In the genomic region with DNA sequence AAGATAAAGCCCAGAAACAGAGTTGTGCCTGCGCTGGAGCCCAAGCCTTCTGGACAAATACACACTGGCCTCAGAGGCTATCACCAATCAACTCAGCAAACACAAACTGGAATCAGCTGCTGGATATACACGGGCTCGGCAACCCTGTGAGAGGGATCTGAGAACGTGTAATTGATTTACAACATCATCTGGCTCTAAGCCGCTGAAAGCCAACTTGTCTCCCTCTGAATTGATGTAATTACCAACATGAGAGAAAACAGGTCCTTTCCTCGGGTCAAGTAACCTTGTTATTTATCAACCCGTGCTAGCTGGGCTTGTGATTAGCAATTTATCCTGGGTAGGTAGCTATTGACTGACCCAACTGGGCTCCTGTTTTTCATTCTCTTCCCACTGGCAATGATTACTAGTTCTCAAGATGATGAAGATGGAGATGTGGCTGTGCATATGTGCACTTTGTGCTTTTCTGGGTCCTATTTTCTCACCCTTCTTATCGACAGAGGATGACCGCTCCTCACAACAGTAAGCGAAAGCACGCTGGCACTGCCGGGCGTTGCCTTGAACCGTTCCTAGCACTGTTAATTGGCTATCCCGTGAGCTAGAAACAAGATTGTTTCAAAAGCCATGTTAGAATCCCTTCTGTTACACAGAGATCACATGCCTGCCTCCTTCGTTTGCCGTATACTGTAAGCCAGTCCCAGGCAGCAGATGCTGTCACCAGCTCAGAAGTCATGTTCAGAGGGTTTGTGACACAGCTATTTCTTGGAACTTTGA, we compare ENCODE assay signal across 13 mouse cellular contexts.
A peak's percentile ranks its signal among the peaks of the same experiment; 100 is the strongest.
DNase-seq lines count a peak whose midpoint lies in the region; ATAC-seq lines count a peak whose summit lies in the region.
"Had no signal": no experiment of that assay in that cellular context is flagged by ENCODE, and none has a peak within 500 bp of the region (broad histone marks: within the 10 kb centered on the region; RNA-seq: fewer than 3 reads in every experiment).

No protein-coding gene starts in this region.

- H3K9ac ChIP-seq in hindbrain, embryonic 16.5 days (ENCODE audit: low read depth, low read length), result no peak overlapping the region
- no peak overlapping the region for H3K9ac ChIP-seq in hindbrain, embryonic 14.5 days
- H3K9ac ChIP-seq in intestine, embryonic 15.5 days, result no peak overlapping the region
- H3K9ac ChIP-seq: heart, embryonic 12.5 days had no signal

- H3K9me3 ChIP-seq in hindbrain, embryonic 16.5 days (ENCODE audit: control insufficient read depth, low read length), result no peaks in the 10 kb centered on the region
- no peaks in the 10 kb centered on the region for H3K9me3 ChIP-seq in hindbrain, embryonic 14.5 days (ENCODE audit: control insufficient read depth, low read length)
- no peaks in the 10 kb centered on the region for H3K9me3 ChIP-seq in intestine, embryonic 15.5 days
- H3K9me3 ChIP-seq in limb, embryonic 10.5 days (replicated peaks), result no peaks in the 10 kb centered on the region
- H3K9me3 ChIP-seq: G1E; heart, embryonic 12.5 days had no signal

- no peaks in the 10 kb centered on the region for H3K27me3 ChIP-seq in hindbrain, embryonic 16.5 days (replicated peaks; ENCODE audit: control insufficient read depth, insufficient read depth, low read length)
- no peaks in the 10 kb centered on the region for H3K27me3 ChIP-seq in hindbrain, embryonic 14.5 days (ENCODE audit: control insufficient read depth, insufficient read depth, low read length)
- no peaks in the 10 kb centered on the region for H3K27me3 ChIP-seq in intestine, embryonic 15.5 days (replicated peaks)
- peaks cover 82% of the 10 kb centered on the region for H3K27me3 ChIP-seq in limb, embryonic 10.5 days (ENCODE audit: low read depth, poor library complexity, severe bottlenecking)

- DNase-seq in hindbrain, embryonic 14.5 days (ENCODE audit: low spot score), result no peak
- peak; percentile 66 for DNase-seq in limb, embryonic 10.5 days (ENCODE audit: low spot score)
- peak; percentile 18 for DNase-seq in yolk sac, embryonic 10.5 days (ENCODE audit: low spot score)
- DNase-seq in ovary, adult 18-20 months (ENCODE audit: low spot score), result no peak
- DNase-seq: right cerebral cortex, adult 18-20 months; thymus, adult 2 months had no signal

- no peak overlapping the region for H3K4me2 ChIP-seq in hindbrain, embryonic 16.5 days (ENCODE audit: low read length)
- H3K4me2 ChIP-seq in hindbrain, embryonic 14.5 days (replicated peaks), result no peak overlapping the region
- peak overlapping the region; percentile 34; the same call in 1 of the 2 replicates for H3K4me2 ChIP-seq in intestine, embryonic 15.5 days (replicated peaks)
- H3K4me2 ChIP-seq: heart, embryonic 12.5 days had no signal

- ATAC-seq in hindbrain, embryonic 16.5 days, result 0 out of 2 replicates have a peak, but pooled peaks have one; percentile 20
- ATAC-seq in hindbrain, embryonic 14.5 days (ENCODE audit: low FRiP score), result no peak
- peak; percentile 51 for ATAC-seq in intestine, embryonic 15.5 days
- ATAC-seq in granulocyte monocyte progenitor cell, adult 5-6 weeks (replicated peaks; ENCODE audit: poor library complexity, severe bottlenecking), result no peak

- H3K4me3 ChIP-seq in hindbrain, embryonic 16.5 days (ENCODE audit: low read length), result no peak overlapping the region
- H3K4me3 ChIP-seq in hindbrain, embryonic 14.5 days (replicated peaks; ENCODE audit: low read length), result no peak overlapping the region
- H3K4me3 ChIP-seq in intestine, embryonic 15.5 days (replicated peaks), result no peak overlapping the region
- H3K4me3 ChIP-seq in limb, embryonic 10.5 days, result 0 out of 2 replicates have a peak overlapping the region, but pooled peaks have one; percentile 27
- H3K4me3 ChIP-seq: erythroblast, embryonic 14.5 days; heart, embryonic 12.5 days had no signal

- 50% methylated on average over 17 of the region's 17 CpGs for WGBS in hindbrain, embryonic 16.5 days
- WGBS in hindbrain, embryonic 14.5 days, result 54% methylated on average over 17 of the region's 17 CpGs
- WGBS in intestine, embryonic 15.5 days, result 23% methylated on average over 17 of the region's 17 CpGs
- 16% methylated on average over 17 of the region's 17 CpGs for WGBS in limb, embryonic 10.5 days

- H3K36me3 ChIP-seq in hindbrain, embryonic 16.5 days (ENCODE audit: control insufficient read depth, insufficient read depth, low read length), result no peaks in the 10 kb centered on the region
- no peaks in the 10 kb centered on the region for H3K36me3 ChIP-seq in hindbrain, embryonic 14.5 days (replicated peaks; ENCODE audit: control insufficient read depth, insufficient read depth)
- no peaks in the 10 kb centered on the region for H3K36me3 ChIP-seq in intestine, embryonic 15.5 days
- H3K36me3 ChIP-seq in limb, embryonic 10.5 days, result no peaks in the 10 kb centered on the region
- H3K36me3 ChIP-seq: G1E; heart, embryonic 12.5 days had no signal

- H3K27ac ChIP-seq in hindbrain, embryonic 16.5 days (ENCODE audit: low read depth, low read length), result no peak overlapping the region
- H3K27ac ChIP-seq in hindbrain, embryonic 14.5 days, result no peak overlapping the region
- H3K27ac ChIP-seq in intestine, embryonic 15.5 days, result no peak overlapping the region
- no peak overlapping the region for H3K27ac ChIP-seq in limb, embryonic 10.5 days
- H3K27ac ChIP-seq: macrophage had no signal

- H3K4me1 ChIP-seq in hindbrain, embryonic 16.5 days (ENCODE audit: control insufficient read depth, insufficient read depth, low read depth, low read length), result 0 out of 2 replicates have a peak, but pooled peaks cover 3% of the 10 kb centered on the region
- peaks cover 13% of the 10 kb centered on the region; the same call in 1 of the 2 replicates for H3K4me1 ChIP-seq in hindbrain, embryonic 14.5 days (replicated peaks; ENCODE audit: control insufficient read depth, insufficient read depth, low read length)
- H3K4me1 ChIP-seq in intestine, embryonic 15.5 days (replicated peaks), result no peaks in the 10 kb centered on the region
- peaks cover 46% of the 10 kb centered on the region for H3K4me1 ChIP-seq in limb, embryonic 10.5 days

Comparison
In these comparisons a context has a peak if more than half of its experiments do, and no peak if none do; other contexts are left out.
1. ATAC-seq: peak in hindbrain, embryonic 16.5 days (single experiment) and intestine, embryonic 15.5 days (single experiment); none in hindbrain, embryonic 14.5 days (single experiment) and granulocyte monocyte progenitor cell, adult 5-6 weeks (single experiment).
2. DNase-seq: peak in limb, embryonic 10.5 days (single experiment) and yolk sac, embryonic 10.5 days (single experiment); none in hindbrain, embryonic 14.5 days (single experiment) and ovary, adult 18-20 months (single experiment).